Mouse (Mus musculus): Measurements from ENCODE around the gene Gm21985.
A peak's percentile ranks its signal among the peaks of the same experiment; 100 is the strongest.

The Gm21985 gene

DNA sequence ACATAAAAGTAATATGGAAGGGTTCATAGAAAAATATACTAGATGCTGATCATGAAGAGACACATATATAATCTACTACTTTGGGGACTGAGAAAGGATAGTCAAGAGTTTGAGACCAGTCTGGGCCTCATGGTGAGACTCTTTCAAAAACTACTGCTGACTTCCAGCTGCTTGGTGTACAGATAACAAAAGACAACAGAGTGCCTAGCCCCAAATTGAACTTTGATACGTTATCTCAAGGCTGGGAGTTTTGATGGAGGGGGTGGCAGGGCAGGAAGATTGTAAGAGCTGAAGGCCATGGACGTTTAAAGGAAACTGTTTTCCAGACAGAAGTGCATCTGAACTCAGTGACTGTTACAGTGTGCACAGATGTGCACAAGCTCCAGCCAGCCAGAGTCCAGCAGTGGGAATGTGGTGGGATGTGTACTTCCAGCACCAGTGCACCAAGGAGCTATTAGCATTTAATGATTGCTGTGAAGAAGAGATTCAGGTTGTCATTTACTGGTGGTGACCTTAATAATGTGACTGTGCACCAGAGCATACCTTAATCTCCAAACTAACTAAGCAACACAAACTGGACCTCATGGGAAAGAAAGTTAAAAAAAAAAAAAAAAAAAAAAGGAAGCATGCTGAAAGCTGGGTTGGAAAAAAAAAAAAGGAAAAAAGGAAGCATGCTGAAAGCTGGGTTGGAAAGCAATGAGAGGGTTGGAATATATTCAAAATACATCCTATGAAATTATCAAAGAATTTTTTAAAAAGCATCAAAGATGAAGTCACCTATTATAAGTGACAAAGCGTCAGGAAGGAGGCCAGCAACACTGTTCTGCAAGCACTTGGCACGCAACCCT lies 66.2 kb downstream of the Gm21985 start:
- no peak for DNase-seq

DNA sequence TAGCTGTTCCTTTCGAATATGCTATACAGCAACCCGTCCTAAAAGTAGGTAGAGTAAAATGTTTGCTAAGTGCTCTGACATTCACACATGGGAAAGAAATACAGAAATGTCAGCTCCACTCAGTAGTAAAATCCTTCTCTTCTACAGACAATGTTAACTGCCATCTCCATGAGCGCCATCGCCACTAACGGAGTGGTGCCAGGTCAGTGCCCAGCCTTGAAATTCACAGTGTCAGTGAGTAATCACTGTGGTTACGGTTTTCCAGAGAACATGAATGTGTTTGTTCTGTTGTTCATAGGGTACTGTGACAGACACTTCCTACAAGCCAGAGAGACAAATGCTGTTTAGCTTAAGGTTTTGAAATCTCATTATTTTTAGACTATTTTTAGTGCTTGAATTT lies 71.1 kb downstream of the Gm21985 start:
- DNase-seq = no peak

DNA sequence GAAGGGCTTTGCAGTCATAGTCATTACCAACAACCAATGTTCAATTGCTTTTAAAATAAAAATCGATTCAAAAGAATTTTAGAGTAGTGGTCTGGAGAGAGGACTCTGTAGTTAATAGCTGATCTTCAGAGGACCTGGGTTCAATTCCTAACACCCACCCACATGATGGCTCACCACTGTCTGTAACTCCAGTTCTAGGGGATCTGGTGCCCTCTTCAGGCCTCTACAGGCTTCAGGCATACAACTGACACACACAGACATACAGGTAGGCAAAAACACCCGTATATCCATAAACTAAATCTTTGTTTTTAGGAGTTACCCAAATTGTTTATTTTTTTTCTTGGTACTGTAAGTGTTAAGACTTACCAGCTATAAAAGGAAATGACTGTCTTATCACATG lies 73.6 kb downstream of the Gm21985 start:
- DNase-seq = peak; percentile 30

DNA sequence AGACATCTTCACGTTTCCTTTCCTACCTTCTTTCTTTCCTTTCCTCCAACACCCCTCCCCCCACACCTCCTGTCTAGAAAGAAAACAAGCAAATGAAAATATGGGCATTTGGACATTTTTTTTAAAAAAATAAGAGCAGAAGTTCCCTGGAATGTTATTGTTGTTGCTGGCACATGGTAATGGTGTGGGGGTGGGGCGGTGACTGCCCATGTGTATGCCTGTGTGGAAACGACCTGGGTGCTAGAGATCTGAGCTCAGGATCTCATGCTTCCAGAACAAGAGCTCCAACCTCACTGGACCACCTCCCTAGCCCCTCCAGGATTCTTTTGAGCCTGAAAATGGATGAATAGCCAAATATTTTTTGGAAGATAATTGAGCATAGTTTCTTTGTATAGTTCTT lies 75.0 kb downstream of the Gm21985 start:
- no peak for DNase-seq

DNA sequence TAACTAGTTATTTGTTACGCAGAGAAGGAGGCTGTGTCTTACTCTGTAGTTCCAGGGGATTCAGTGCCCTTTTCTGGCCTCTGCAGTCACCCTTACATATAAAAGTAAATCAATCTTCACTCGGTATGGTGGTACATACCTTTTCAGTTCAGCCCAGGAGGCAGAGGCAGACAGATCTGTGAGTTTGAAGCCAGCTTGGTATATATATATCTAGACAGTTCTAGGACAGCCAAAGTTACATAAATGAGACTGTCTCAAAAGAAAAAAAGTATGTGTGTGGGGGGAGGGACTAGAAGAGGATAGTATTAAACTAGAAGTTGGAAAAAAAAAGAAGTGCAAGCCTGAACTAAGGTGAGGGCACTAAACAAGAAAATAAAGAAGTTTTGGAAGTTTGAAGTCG lies 82.1 kb downstream of the Gm21985 start:
- no peak for DNase-seq

DNA sequence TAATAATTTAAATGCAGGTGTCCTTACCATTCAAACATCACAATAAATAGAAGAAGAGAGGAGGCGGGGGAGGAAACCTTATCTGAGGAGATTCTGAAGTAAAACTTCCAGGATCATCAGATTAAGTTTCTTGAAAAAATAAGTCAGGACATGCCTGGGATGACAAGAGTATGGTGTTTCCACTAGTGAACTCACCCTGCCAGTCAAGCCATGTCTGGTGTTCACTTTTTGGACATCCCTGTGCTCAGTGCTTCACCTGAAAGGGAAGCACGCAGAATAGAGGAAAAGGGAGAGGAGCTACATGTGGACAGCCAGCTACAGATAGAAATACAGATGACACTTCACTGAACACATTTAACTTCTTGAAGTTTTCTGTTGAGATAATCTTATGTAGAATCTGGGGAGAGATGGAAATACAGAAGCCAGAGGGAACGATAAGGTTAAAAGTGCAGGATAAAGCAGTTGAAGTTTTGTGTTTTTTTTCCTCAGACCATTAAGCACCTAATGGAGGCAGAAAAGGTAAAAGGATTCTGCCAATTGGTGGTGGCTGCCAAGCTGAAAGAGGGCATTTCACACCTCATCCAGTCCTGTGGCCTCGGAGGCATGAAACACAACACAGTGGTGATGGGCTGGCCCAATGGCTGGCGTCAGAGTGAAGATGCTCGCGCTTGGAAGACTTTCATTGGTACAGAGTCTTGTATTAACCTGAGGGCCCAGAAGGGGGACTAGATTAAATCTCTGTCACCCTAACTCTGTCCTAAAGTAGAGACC lies 87.8 kb downstream of the Gm21985 start:
- no peak for DNase-seq

DNA sequence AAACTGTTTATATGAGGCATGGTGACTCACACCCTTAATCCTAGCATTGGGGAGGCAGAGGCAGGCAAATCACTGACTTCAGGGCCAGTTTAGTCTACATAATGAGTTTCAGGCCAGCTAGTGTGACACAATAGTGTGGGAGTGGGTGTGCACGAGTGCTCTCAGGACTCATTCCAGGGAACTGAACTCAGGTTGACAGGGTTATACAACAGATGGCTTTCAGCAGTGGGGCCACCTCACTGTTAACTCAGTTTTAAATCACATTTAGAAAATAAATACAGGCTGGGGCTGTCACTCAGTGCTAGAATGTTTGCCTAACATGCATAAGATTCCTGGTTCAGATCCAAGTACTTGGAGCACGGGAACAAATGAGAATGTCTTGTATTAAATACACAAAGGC lies 93.5 kb downstream of the Gm21985 start:
- no peak for DNase-seq

DNA sequence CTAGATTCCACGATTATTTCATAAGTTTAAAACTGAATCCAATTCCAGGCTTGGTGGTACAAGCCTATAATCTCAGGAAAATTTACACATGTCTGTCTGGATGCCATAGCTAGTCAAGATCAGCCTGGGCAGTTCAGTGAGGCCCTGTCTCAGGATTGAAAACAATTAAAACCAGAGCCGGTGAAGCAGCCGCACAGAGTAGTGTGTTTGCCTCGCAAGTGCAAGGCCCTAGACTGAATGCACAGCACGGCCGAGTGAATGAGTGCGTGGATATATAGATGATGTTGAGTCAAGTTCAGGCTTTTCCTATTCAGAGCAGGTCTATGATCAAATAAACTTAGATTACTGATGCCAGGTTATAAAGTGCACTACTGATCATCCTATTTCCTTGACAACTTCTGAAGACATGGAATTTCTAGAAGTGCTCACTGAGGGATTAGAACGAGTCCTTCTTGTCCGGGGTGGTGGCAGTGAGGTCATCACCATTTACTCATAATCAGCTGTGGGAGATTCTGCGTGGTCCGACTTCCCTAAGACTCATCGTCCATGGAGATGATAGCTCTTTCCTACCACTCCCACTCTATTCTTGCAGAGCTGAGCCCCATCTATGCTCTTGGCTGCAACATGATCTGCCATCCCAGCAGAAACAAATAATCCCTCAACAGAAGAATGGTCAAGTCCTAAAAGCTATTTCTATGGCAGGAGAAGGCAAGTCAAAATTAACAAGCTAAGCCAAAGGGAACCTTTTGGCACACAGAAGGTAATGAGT lies 94.1 kb downstream of the Gm21985 start:
- no peak for DNase-seq

DNA sequence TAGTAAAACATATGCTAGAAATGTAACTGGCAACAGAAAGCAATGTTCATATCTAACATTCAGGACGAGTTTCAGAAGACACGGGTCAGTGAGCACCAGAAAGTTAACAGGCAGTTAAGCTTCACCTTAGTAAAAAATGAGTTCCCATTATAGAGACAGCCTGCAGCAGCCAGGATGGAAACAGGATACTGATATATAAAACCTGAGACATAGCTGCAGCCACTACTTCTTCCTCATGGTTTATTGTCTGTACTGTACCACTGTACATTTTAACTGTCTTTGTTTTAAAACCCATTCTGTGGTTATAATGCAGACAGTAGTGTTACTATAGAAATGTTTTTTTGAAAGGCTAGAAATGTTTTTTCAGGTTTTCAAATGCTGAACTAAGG lies 94.7 kb downstream of the Gm21985 start:
- no peak for DNase-seq

DNA sequence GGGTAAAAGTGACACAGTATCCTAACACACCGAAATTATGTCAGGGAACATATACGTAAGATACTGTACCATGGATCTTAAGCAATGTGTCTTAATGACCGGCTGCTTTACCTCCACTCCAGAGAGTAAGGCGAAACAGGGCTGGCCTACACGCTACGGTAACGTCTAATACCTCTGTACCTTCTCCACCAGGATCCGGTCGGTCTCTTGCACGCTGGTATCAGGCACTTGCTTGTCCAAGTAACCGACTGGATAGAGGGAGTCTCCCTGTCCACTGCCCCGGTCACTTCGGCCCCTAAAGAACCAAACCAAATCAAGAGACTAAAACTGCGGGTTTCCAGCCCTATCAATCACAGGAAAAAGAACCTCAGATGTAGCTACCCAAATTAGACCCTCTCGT lies 101.1 kb downstream of the Gm21985 start:
- DNase-seq = peak; percentile 17

DNA sequence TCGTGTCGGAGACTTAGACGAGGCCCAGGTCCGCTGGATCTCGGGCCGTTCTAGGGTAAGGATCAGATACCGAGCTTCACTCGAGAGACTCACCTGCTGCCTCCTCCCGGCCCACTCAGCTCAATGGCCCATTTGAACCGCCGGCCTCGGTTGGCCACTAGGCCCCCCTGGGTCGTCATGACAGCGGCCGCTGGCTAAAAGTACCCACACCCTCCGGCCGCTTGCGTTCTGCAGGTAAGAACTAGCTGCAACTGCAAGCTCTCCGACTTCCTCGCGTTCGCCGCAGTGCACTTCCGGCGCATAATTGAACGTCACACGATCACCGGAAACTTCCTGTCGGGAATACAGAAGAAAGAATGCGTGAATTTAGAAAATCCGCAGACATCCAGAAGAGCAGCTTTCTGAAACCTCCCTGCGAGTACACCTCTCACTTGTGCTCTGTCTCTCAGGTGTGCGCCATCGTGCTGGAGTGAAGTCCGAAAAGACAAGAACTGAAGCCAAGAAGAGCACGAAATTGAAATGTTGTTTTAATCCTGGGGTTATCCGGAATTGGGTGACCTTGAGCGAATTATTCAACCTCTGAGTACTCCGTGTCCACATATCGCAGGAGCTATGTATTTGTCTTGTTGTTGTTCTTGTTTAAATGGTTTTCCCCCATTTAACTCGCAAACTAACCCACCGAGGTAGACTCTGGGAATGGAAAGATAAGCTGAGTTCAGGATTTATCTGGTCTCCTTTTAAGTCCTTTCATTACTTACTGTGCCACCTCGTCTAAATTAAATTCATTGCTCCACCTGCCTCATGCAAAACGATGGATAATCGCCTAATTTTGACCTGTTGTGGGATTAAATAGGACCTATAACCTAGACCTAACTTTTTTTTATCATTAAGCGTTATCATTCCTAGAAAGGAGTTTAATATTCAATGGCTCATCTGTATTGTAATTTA lies 101.9 kb downstream of the Gm21985 start, which contains the start of gene Emc4:
Emc4 (minus strand) TSS at position 302 of the 948 bp plus-strand sequence.
- peak; percentile 90 for DNase-seq

DNA sequence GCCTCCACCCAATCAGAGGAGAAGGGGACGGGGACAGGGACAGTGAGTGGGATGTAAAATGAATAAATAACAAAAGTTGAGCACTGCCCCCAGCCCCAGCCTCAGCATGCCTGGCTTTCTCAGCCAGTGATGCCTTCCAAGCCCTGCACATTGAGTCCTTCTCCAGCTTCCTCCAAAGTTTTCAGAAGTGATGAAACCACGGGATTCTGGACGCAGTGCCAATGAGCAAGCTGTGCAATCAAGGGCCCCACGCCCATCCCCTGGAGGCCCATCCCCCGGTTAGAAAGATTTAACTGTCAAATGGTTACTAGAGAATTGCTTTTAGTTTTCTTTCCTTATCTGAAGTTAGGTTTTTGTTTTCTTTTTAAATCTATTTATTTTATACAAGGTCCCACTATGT lies 103.8 kb downstream of the Gm21985 start:
- no peak for DNase-seq

DNA sequence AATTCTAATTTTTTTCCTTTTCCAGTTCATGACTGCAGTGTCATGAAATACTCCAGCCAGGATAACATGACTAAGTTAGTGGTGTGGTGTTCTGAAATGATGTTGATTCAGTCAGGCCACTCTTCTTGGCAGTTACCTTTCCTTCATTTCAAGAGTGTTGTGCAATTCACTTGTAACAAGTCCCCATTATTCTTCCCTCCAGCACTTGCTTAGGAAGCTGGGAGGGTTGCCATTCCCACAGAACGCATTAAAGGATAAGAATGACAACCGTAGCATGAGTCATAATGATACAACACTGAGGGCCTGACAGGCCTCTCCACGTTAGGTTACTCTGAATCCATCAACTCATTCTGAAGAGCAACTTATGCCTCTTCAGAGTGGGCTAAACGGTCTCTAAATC lies 107.0 kb downstream of the Gm21985 start:
- DNase-seq = no peak

DNA sequence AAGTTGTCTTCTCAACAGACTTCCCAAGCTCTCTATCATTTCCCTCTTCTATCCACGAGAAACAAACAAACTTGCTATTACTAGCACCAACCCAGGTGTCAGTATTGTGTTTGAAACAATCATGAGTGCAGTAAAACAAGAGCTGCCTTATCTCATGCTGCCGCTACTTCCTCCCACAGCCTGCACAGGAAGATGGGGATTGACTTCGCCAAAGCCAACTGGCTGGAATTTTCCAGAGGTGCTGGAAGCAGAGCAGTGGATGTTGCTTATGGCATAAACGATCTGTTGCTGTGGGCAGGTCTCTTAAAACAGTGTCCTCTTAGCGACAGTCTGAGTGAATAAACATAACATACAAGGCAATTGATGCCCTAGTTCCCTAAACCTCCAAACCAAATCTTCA lies 108.5 kb downstream of the Gm21985 start:
- DNase-seq = no peak

DNA sequence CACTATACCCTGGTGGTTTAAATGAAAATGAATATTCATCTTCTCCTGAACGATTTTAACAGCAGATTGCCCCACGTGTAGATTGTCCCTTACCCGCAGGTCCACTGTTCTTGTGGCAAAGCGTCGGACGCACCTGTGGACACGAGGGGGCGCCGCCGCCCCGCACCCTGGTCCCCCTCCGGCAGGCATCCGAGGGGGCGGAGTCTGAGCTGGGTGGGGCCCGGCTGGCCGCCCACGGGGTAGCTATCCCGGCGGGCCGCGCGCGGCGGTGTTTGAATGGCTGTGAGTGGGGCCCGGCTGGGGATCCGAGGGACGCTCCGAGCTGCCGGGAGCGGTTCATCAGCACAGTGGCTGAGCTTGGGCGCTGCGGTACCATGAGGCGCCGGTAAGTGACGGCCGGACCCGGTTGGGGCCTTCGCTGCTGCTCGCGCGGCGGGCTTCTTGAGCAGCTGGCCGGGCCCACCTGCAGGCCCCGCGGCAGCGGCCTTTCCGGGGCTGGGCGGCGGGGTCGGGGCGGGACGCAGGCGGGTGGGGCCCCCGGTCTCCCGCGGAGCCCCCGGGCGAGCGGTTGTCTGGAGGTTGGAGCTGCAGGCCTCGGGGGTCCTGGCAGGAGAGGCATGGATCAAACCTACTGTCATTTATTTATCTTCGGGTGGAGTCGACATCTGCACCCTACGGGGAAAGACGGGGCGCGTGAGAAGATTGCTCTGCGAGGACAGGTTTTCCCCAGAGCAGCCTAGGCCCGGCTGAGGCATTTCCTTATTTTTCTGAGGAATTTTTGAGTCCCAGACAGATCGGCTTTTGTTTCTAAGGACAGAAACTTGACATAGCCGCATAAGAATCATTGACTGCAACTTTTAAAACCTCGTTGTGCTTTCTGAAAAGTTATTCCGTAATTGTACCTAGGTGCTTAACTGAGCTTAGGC lies 113.1 kb downstream of the Gm21985 start, which contains the start of gene Katnbl1:
Katnbl1 (plus strand) TSS at position 239 of the 926 bp plus-strand sequence.
- peak; percentile 97 for DNase-seq

DNA sequence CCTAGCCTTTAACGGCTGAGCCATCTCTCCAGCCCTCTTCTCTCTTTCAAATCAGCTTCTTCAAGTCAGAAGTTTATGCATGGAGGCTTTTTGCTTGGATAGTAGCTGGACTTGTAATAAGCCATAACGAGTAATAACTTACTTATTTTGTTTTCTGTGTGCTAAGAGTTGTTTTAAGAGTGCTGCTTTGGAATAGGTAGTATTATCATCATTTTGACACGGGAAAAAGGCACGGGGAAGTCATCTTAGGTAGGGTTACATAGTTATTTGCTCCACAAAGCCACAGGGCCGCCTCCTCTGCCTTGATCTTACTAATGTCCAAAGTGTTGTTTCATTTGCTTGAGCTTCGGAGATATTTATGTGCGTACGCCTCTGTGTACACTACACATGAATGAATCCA lies 114.0 kb downstream of the Gm21985 start:
- no peak for DNase-seq

DNA sequence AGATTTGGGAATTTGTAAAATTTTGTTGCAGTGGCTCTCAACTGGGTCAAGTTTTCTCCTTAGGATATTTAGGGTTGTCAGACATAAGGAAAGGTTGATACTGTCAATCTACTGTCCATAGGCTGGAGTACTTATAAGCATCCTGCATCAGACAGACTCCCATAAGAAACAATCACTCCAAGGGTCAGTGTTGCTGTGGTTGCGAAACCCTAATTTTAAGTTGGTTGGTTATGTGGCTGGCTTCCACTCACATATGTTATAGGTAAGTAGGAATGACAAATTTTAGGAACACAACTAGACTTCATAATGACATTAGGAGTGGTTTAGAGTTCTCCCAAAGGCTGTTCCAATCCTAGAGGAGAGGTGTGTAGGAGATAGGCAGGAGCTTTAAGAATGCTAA lies 115.1 kb downstream of the Gm21985 start:
- DNase-seq = no peak

DNA sequence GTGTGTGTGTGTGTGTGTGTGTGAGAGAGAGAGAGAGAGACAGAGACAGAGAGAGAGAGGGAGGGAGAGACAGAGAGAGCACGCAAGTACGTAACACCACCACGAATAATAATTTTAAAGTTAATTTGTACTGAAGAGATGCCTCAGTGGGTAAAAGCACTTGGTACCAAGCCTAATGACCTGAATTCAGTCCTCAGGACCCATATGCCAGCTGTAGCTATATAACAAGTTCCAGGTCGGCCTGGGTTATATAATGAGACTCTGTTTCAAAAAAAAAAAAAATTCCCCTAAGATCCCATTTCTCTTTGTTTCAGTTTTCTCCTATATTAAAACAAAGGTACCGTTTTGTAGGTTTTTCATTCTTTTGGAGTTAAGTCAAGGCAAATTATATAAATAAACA lies 124.7 kb downstream of the Gm21985 start:
- DNase-seq = no peak

DNA sequence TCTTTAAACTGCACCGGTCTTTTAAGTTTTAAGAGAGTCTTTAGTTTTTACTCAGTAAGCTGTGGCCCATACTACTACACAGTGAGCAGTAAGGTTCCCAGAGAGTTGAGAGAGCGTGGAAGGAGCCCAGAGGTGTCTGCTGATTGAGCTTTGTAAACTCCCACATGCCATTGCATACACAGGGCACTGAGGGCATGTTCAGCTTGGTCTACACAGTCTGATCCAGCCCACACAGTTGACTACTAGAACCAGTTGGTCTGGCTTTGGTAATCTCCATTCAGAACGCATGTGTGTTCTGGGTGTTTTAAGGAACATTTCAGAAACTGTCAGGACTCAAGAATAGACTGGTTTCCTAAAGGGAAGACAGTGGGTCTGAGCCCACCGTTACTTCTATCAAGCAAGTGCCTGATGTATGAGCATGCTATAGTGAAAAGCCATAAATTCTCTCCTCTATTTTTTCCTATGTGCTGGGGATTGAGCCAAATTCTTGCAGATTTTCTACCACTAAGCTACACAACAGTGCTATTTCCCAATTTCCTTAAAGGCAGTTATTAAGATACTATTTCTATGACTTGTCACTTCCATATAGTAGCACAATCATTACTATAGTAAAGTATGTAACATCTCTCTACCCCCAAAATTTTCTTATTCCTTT lies 125.4 kb downstream of the Gm21985 start:
- DNase-seq = no peak

DNA sequence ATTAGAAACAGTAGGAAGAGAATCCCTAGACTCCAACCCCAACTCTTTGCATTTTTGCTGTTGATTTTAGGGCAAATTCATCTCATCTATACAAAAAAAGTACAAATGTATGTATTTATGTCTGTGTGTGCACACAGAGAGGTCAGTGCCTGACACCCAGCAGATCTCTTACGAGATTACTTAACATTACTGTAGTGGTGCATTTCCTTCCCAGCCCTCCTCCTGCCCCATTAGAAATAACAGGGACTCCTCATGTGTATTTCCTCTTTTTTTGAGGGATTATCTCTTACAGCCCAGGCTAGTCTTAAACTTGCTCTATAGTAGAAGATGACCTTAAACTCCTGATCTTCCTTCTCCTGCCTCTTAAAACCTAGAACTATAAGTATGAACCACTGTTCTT lies 126.6 kb downstream of the Gm21985 start:
- no peak for DNase-seq

DNA sequence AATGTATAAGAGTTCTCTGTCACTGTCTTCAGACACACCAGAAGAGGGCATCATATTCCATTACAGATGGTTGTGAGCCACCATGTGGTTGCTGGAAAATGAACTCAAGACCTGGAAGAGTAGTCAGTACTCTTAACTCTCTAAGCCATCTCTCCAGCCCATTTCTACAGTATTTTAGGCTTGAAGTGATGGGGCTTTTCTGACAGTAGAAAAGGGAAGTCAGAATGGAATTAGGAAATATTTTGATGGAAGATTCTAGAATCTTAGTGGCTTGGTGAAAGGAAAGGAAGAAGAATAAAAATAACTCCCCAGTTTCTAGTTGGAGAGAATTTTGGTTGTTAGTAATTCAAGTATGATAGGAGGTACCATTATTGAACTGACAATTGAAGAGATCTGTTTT lies 127.8 kb downstream of the Gm21985 start:
- DNase-seq = no peak

All from thymus, postnatal 14 days (tissue).